Mouse (Mus musculus) cerebellum, adult (tissue): Measurements from ENCODE around the gene Nudt2.

ENCODE experiments used
- ATAC-seq: cut with Nextera tagmentation; 2 replicates; pipeline ENCODE4 v1.9.2; 2017; ENCODE audit warnings: mild to moderate bottlenecking, moderate library complexity, mixed read lengths; ENCODE audit not compliant: insufficient number of reproducible peaks, low FRiP score, low TSS enrichment

The Nudt2 gene

GRCm38 (mm10) chr4:41518349-41518748, 53.4 kb downstream of the Nudt2 start:
- no peak for ATAC-seq

GRCm38 (mm10) chr4:41519195-41519594, 54.2 kb downstream of the Nudt2 start:
- no peak for ATAC-seq

GRCm38 (mm10) chr4:41520641-41521040, 55.7 kb downstream of the Nudt2 start:
- ATAC-seq = no peak

- ATAC-seq = no peak
These were observed 57.2 kb downstream of the Nudt2 start for GRCm38 (mm10) chr4:41522136-41522535.

GRCm38 (mm10) chr4:41522788-41523187, 57.8 kb downstream of the Nudt2 start:
- 0 out of 2 replicates have a peak, but pooled peaks have one; percentile 24 for ATAC-seq

- ATAC-seq = no peak
These were observed 58.9 kb downstream of the Nudt2 start for GRCm38 (mm10) chr4:41523839-41524238.

GRCm38 (mm10) chr4:41524829-41525228, 59.9 kb downstream of the Nudt2 start:
- ATAC-seq = no peak

GRCm38 (mm10) chr4:41526553-41526952, 61.6 kb downstream of the Nudt2 start:
- ATAC-seq = no peak

- ATAC-seq = no peak
These were observed 62.1 kb downstream of the Nudt2 start for GRCm38 (mm10) chr4:41527076-41527475.

- no peak for ATAC-seq
These were observed 63.0 kb downstream of the Nudt2 start for GRCm38 (mm10) chr4:41527996-41528395.
